Mouse (Mus musculus): ENCODE results near the gene Pfkm.

GRCm38 (mm10) chr15:98149166-98149602, 56.8 kb downstream of the Pfkm start:
- TF ChIP-seq EP300 (IDR thresholded peaks at IDR 0.05; ENCODE audit: low read depth): no peak
- TF ChIP-seq CTCF (IDR thresholded peaks at IDR 0.05; ENCODE audit: low read depth): no peak

Measured in liver, postnatal 0 days (tissue).